Mouse (Mus musculus): Measurements from ENCODE around the gene Ppp1r12b.
A peak's percentile ranks its signal among the peaks of the same experiment; 100 is the strongest.

Ppp1r12b gene

DNA sequence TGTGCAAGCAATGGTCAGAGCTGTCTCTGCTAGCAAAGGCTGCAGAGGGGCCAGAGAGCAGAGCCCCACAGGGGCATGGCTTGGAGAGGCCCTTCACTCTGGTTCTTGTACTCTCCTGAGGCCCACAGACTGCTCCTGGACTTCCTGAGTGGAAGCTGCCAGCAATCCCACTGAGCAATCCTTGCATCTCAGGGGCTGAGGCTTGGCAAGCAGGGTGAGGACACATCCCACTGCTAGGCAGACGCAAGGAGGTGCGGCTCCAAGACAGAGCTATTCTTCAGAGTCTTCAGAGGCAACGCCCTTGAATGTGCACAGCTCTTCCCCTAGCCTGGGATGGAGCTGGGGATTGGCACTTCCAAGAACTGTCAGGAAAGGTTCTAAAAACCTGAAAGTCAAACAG lies 198.5 kb downstream of the Ppp1r12b start:
- DNase-seq: peak; percentile 53

- DNase-seq: peak; percentile 61 to 69
Measured at GRCm38 (mm10) chr1:134756190-134756873, 199.4 kb downstream of the Ppp1r12b start.

GRCm38 (mm10) chr1:134755548-134756189 lies 200.1 kb downstream of the Ppp1r12b start:
- peak in 1 of 2 experiments; percentile 41 for DNase-seq

GRCm38 (mm10) chr1:134754818-134755217 lies 200.9 kb downstream of the Ppp1r12b start:
- no peak for DNase-seq

- DNase-seq: peak; percentile 67 to 72
Measured at GRCm38 (mm10) chr1:134753751-134754630, 201.8 kb downstream of the Ppp1r12b start.

GRCm38 (mm10) chr1:134752447-134752846 lies 203.3 kb downstream of the Ppp1r12b start:
- DNase-seq: no peak

- DNase-seq: peak; percentile 93 to 96
Measured at GRCm38 (mm10) chr1:134749889-134750288, 205.9 kb downstream of the Ppp1r12b start.

DNA sequence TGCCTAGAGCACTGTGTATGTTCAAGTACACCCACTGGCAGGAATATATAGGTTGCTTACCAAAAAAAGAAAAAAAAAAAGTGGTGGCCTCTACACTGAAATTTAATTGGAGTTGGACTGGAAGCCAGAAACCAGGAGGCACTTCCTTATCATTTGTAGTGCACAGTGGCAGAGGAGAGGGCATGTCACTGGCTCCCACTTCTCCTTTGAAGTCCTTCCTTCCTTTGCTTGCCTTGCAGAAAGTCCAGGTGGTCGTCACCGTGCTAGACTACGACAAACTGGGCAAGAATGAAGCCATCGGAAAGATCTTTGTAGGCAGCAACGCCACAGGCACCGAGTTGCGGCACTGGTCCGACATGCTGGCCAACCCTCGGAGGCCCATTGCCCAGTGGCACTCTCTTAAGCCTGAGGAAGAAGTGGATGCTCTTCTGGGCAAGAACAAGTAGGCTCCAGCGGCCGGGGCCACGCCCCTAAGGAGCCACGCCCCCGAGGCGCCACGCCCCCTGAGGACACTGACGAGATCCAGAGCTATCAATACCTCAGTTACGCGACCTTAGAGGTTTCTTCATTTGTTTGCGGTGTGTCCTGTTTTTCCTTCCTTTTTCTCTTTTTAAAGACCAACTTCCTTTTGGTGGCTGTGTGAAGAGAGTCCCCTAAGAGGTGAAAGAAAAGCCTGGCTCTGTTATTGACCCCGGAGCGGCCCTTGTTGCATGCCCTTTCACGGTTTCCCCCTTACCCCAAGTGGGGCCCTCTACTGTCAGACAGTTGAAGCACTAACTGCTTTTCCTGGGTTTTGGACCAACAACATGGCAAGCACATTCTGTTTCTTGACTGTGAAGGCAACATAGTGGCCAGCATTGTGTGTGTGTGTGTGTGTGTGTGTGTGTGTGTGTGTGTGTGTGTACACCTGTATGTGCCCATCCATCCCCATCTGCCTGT lies 208.2 kb downstream of the Ppp1r12b start:
- DNase-seq: no peak

GRCm38 (mm10) chr1:134745648-134746047 lies 210.1 kb downstream of the Ppp1r12b start:
- DNase-seq: peak; percentile 57 to 68

DNA sequence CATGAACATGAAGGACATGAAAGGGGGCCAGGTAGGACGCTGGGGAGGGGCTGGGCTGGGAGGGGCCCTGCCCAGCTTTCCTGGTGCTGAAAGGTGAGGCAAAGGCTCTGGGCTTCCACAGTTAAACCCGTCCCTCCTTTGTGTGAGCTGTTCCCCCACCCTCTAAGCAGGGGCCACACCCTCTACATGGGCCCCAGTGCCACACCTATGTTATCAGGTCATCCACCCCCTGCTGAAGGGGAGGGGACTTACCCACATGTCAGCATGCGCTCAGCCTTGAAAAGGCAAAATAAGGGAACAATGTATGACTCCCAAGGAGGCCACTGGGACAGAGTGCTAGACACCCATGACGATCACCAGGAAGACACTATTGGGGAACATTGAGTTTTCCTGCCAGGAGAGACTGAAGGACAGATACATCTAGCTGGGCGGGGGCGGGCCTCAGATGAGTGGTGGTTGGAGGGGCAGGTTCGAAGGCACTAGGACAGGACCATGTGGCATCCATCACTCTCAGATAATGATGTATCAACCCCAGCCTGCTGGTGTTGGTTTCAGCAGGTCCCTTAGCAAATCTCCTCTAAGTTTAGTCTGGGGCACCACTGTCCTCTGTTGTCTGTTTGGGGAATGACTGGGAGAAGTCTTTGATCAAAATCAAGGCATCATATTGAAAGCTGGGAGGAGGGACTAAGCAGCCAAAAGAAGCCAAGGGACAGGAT lies 213.6 kb downstream of the Ppp1r12b start:
- DNase-seq: no peak

DNA sequence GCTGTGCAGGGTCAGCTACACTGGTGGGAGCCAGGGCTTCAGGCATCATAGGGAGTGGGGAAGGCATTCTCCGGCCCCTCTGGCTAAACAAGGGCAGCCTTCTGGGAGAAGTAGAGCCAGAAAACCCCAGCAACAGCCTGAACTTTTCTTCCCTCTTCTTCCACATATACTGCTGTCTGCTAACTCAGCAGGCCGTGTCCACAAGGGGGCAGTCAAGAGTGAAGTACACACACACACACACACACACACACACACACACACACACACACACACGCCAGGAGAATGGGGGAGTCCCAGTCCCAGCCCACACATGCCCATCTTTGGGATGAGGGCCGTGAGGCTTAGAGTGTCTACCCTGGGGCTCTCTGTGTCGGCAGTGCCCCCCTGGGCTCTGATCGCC lies 214.3 kb downstream of the Ppp1r12b start:
- peak; percentile 68 to 74 for DNase-seq

DNA sequence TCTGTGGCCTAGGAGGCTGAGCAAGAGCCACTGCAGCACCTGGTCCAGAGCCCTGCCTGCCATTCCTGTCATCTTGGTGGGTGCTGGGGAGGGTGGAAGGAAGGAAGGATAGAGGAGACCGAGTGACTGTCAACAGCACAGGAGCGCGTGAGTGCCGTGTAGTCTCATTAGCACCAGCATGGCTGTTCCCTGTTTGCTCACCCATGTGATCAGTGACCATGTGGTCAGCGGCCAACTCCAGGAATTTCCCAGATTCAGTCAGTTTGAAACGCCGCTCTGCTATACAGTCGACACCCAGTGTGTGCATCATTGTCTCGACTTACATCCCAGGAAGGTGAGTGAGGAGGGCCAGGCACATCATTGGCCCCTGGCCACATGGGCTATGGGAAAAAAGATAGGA lies 218.3 kb downstream of the Ppp1r12b start:
- DNase-seq: peak in 1 of 2 experiments; percentile 49

- no peak for DNase-seq
Measured at GRCm38 (mm10) chr1:134733659-134734058, 222.1 kb downstream of the Ppp1r12b start.

DNA sequence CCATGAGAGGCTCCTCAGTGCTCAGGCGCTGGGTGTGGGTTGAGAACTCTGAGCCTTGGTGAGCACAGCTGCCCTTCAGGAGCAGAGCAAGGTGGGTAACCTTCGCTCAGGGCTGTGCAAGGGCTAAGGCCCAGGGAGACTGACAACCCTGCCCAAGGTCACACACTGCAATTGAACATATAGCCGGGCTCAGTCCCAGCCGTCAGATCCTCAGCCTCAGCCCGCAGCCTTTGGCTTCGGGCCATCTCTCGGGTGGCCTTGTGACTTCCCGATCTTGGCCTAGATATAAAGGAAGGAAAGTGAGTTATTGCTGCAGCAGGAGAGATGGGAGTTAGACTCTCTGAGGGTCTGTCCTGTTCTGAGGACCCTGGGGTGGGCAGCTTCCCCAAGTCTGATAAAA lies 228.5 kb downstream of the Ppp1r12b start:
- peak; percentile 59 to 60 for DNase-seq

DNA sequence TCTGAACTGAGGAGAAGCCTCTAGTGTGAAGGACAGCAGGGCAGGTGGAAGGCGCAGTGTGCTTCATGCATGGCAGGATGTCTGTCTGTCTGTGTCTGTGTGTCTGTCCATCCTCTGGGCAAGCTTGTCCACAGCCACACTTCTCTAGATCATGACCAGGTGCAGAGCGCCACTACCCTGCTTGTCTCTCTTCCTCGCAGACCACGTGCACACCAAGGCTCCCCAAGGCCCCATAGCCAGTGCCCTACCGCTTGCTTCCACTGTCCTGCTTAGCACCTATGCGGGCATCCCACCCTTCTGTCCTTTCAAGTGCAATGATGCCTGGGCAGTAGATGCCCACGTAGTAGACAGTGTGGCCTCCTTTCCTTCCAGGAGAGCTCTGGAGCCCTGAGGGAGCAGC lies 229.3 kb downstream of the Ppp1r12b start:
- no peak for DNase-seq

GRCm38 (mm10) chr1:134725276-134725675 lies 230.5 kb downstream of the Ppp1r12b start:
- peak; percentile 81 to 87 for DNase-seq

DNA sequence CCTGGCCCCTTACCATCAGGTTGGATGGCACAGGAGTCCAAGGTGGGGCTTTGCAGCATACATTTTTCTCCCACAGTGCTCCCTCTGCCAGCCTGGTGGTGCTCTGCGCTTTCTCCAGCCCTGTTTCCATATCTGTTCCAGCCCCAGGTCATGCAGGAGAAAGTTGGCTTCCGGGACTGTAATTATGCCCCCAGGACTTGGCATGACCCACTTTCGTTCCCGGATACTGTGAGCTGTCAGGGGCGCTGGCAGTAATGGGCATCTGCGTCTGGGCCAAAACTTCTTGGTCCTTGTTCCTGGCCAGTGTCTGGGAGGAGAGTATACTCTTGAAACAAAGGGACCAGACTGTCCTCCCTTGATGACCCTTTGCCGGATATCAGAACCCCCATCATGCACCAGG lies 232.9 kb downstream of the Ppp1r12b start:
- peak; percentile 80 to 89 for DNase-seq

- DNase-seq: no peak
Measured at GRCm38 (mm10) chr1:134721486-134721885, 234.3 kb downstream of the Ppp1r12b start.

DNA sequence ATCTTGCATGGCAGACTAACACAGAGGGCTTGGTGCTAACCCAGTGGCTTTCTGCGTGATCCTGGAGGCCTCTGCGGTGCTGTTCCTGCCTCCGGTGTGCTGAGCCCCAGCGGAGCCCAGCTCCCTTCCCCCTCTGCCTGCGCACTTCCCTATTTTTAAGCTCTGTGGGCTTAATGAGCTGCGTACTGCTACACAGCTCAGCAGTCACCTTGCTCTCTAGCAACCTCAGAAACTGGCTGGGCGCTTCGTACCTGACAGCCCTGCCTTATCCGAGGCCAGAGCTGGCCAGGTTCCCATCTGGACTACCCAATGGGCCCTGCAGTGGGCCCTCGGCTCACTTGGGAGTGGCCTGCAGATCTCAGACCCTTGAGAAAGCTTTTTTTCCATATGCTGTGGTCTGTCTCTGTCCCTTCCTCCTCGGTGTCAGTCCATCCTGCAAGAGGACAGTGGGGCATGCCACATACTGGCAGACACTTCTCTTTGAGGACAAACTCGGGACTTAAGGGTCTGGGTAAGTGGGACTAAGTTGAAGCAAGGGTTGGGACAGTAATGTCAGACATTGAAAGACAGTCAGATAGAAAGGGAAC lies 235.9 kb downstream of the Ppp1r12b start:
- DNase-seq: no peak

- DNase-seq: peak; percentile 68 to 75
Measured at GRCm38 (mm10) chr1:134715092-134715491, 240.7 kb downstream of the Ppp1r12b start.

DNA sequence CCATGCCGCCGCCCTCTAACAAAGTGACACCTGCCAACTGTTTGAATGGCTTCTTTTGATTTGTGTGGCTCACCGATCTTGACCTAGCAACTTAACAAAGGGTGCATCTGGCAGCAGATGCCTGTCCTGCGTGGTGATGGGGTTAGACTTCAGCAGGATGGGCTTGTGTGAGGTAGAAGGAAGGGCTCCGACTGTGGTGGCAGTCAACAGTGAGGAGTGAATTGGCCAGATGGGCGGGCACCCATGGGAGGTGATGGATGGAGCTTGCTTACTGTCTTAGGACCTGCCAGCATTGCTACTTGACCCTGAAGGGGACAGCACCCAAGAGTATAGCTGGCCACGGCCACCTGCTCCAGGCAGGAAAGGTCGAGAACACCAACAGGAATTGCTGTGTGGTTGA lies 241.6 kb downstream of the Ppp1r12b start:
- DNase-seq: peak; percentile 48 to 60

All from cerebellum, postnatal 10 days (tissue).